Mouse (Mus musculus): Measurements from ENCODE around the gene Rab1b.

GRCm38 (mm10) chr19:5049325-5049724 lies 57.5 kb downstream of the Rab1b start:
- TF ChIP-seq POLR2A (IDR thresholded peaks at IDR 0.05; ENCODE audit: borderline replicate concordance, control insufficient read depth, low read depth, low read length) = no peak
- TF ChIP-seq CTCF (IDR thresholded peaks at IDR 0.05; ENCODE audit: control insufficient read depth, insufficient read depth, low read length) = no peak
